Mouse (Mus musculus) T-helper 1 cell (primary cell): ENCODE results near the gene Nat8.
"Not testable (repeated sequence)": the region's sequence is repeated elsewhere in the genome, so short reads cannot be mapped to it uniquely, and the experiment has no call there.

ENCODE experiments used
- in situ Hi-C: fragments of 300-600 bp; cut with MboI, MseI; formaldehyde crosslinking; loops from one replicate; pipeline ENCODE4 v1.15.1; 2025; ENCODE audit warnings: high pct_unique_total_duplicates

Nat8 gene

GRCm38 (mm10) chr6:85831796-85832321 is at the start of gene Nat8:
Gene Nat8 (minus strand): TSS chr6:85832082.
- in situ Hi-C loops = no loop called here

- in situ Hi-C loops = not testable (repeated sequence)
These were observed 37.1 kb upstream of the Nat8 start, which contains the start of gene Nat8f2 for GRCm38 (mm10) chr6:85869006-85869405. Gene Nat8f2 (minus strand): TSS chr6:85869158.

- in situ Hi-C loops = no loop called here
These were observed 36.1 kb upstream of the Nat8 start for GRCm38 (mm10) chr6:85867726-85868690.

GRCm38 (mm10) chr6:85866995-85867394 is 35.1 kb upstream of the Nat8 start:
- in situ Hi-C loops = not testable (repeated sequence)

GRCm38 (mm10) chr6:85866166-85866565 is 34.3 kb upstream of the Nat8 start:
- in situ Hi-C loops = not testable (repeated sequence)

GRCm38 (mm10) chr6:85864900-85865639 is 33.2 kb upstream of the Nat8 start:
- in situ Hi-C loops = not testable (repeated sequence)

- in situ Hi-C loops = no loop called here
These were observed 32.0 kb upstream of the Nat8 start for GRCm38 (mm10) chr6:85863840-85864239.

- in situ Hi-C loops = no loop called here
These were observed 31.3 kb upstream of the Nat8 start for GRCm38 (mm10) chr6:85863136-85863535.

GRCm38 (mm10) chr6:85862565-85862964 is 30.7 kb upstream of the Nat8 start:
- in situ Hi-C loops = no loop called here

- in situ Hi-C loops = no loop called here
These were observed 29.4 kb upstream of the Nat8 start for GRCm38 (mm10) chr6:85861247-85861646.

GRCm38 (mm10) chr6:85856194-85856678 is 24.4 kb upstream of the Nat8 start:
- in situ Hi-C loops = no loop called here

- in situ Hi-C loops = no loop called here
These were observed 21.6 kb upstream of the Nat8 start for GRCm38 (mm10) chr6:85853481-85853880.

GRCm38 (mm10) chr6:85851062-85851773 is 19.3 kb upstream of the Nat8 start:
- in situ Hi-C loops = no loop called here

GRCm38 (mm10) chr6:85849240-85849639 is 17.4 kb upstream of the Nat8 start:
- in situ Hi-C loops = loop anchor here (5.0 kb wide), 1 partner anchor 38 kb away; no protein-coding TSS in a partner anchor

- in situ Hi-C loops = loop anchor here (5.0 kb wide), 1 partner anchor 39 kb away; no protein-coding TSS in a partner anchor
These were observed 16.3 kb upstream of the Nat8 start for GRCm38 (mm10) chr6:85848140-85848539.

GRCm38 (mm10) chr6:85846921-85847320 is 15.0 kb upstream of the Nat8 start:
- in situ Hi-C loops = loop anchor here (5.0 kb wide), 1 partner anchor 40 kb away; no protein-coding TSS in a partner anchor

GRCm38 (mm10) chr6:85843677-85844458 is 12.0 kb upstream of the Nat8 start:
- in situ Hi-C loops = not testable (repeated sequence)

- in situ Hi-C loops = no loop called here
These were observed 8.1 kb upstream of the Nat8 start for GRCm38 (mm10) chr6:85839982-85840381.

GRCm38 (mm10) chr6:85838674-85839073 is 6.8 kb upstream of the Nat8 start:
- in situ Hi-C loops = no loop called here

- in situ Hi-C loops = not testable (repeated sequence)
These were observed 5.4 kb upstream of the Nat8 start for GRCm38 (mm10) chr6:85837307-85837706.
